Mouse (Mus musculus) subcutaneous adipose tissue, adult 2 months (tissue): ENCODE results near the gene Pcca. TPM values are rescaled to one million over a fixed set of nuclear protein-coding genes. Genes with fewer than 3 reads are reported as not detected.

Experiments
- polyA plus RNA-seq: library from polyadenylated mRNA; depleted of rRNA; stranded (reverse); fragments of >200 nt; gene quantifications from 2 replicates; pipeline ENCODE4 v1.2.3, GENCODE M21; 2012; ENCODE audit warnings: low replicate concordance; rRNA removed

Pcca gene
- 49.0 and 71.5 TPM in 2 replicates for polyA plus RNA-seq

GRCm38 (mm10) chr14:122534017-122534924, at the start of gene Pcca:
Pcca (plus strand) TSS chr14:122534324.

GRCm38 (mm10) chr14:122490441-122491328, 43.4 kb upstream of the Pcca start, which contains the start of gene Gm10837:
Gm10837 (plus strand) TSS chr14:122490586.

GRCm38 (mm10) chr14:122913657-122914056, 379.5 kb downstream of the Pcca start, which contains the start of gene Ggact:
Ggact (minus strand) TSS chr14:122913757.

Other genes starting within 250 kb of the Pcca start
- gene Gm5089, start 83.2 kb upstream of the Pcca start, polyA plus RNA-seq, result 0.59 TPM in 1 of 2 replicates, not detected in the other
- gene Zic5, start 68.6 kb upstream of the Pcca start, polyA plus RNA-seq, result 2.7 TPM in 1 of 2 replicates, not detected in the other
- gene Zic2, start 58.9 kb upstream of the Pcca start, polyA plus RNA-seq, result 0.10 TPM in 1 of 2 replicates, not detected in the other
- not detected in 2 replicates for gene Gm10837, start 43.7 kb upstream of the Pcca start, polyA plus RNA-seq